Mouse (Mus musculus): ENCODE results near the gene Apol10b. TPM values are rescaled to one million over a fixed set of nuclear protein-coding genes. Genes with fewer than 3 reads are reported as not detected.
A peak's percentile ranks its signal among the peaks of the same experiment; 100 is the strongest.

Apol10b gene
- total and polyA plus RNA-seq, 2 experiments, result 0.05 to 0.28 TPM

GRCm38 (mm10) chr15:77606069-77606468 is 10.1 kb upstream of the Apol10b start:
- no peak overlapping the region for H3K27ac ChIP-seq (replicated peaks; ENCODE audit: insufficient read depth, low read depth, low read length)

GRCm38 (mm10) chr15:77598958-77599357 is 3.0 kb upstream of the Apol10b start, which contains the start of gene Gm36245:
TSS of gene Gm36245 (plus strand) at chr15:77599258.
- H3K4me3 ChIP-seq (ENCODE audit: insufficient read depth, low read depth, low read length), result no peak within 1 kb of the TSS
- TF ChIP-seq POLR2A (IDR thresholded peaks at IDR 0.05; ENCODE audit: extremely low read depth, insufficient read depth, low read length) (no peak), CTCF (IDR thresholded peaks at IDR 0.05; ENCODE audit: low read depth, low read length) (no peak)
- 100% methylated on average over 1 of the region's 1 CpGs for WGBS
- no peaks in the 10 kb centered on the region for H3K79me2 ChIP-seq (ENCODE audit: control insufficient read depth, insufficient read depth, low read length)
- peaks cover 6% of the 10 kb centered on the region; the same call in 1 of the 2 replicates for H3K4me1 ChIP-seq (ENCODE audit: control insufficient read depth, insufficient read depth, low read length)
- peak within 1 kb of the TSS; percentile 39 for H3K27ac ChIP-seq (replicated peaks; ENCODE audit: insufficient read depth, low read depth, low read length)
- H3K36me3 ChIP-seq (ENCODE audit: control insufficient read depth, insufficient read depth, low read length), result no peaks in the 10 kb centered on the region
- no peaks in the 10 kb centered on the region for H3K27me3 ChIP-seq (ENCODE audit: control insufficient read depth, insufficient read depth, low read length)
- no peak for DNase-seq (ENCODE audit: extremely low read depth, low read depth, low spot score)
- no peak within 1 kb of the TSS for H3K9ac ChIP-seq (ENCODE audit: low read depth, low read length)

More at GRCm38 (mm10) chr15:77606069-77606468, 10.1 kb upstream of the Apol10b start:
- peak; percentile 37 for DNase-seq (ENCODE audit: extremely low read depth, low read depth, low spot score)
- Histone ChIP-seq H3K9ac (ENCODE audit: low read depth, low read length) (no peak overlapping the region), H3K36me3 (ENCODE audit: control insufficient read depth, insufficient read depth, low read length) (no peaks in the 10 kb centered on the region), H3K4me1 (ENCODE audit: control insufficient read depth, insufficient read depth, low read length) (no peaks in the 10 kb centered on the region; the same call in 1 of the 2 replicates), H3K79me2 (ENCODE audit: control insufficient read depth, insufficient read depth, low read length) (no peaks in the 10 kb centered on the region), H3K4me3 (ENCODE audit: insufficient read depth, low read depth, low read length) (no peak overlapping the region), H3K27me3 (ENCODE audit: control insufficient read depth, insufficient read depth, low read length) (no peaks in the 10 kb centered on the region)
- WGBS, result 23% methylated on average over 3 of the region's 3 CpGs
- TF ChIP-seq POLR2A (IDR thresholded peaks at IDR 0.05; ENCODE audit: extremely low read depth, insufficient read depth, low read length) (no peak), CTCF (IDR thresholded peaks at IDR 0.05; ENCODE audit: low read depth, low read length) (no peak)

GRCm38 (mm10) chr15:77598429-77598828 is 2.5 kb upstream of the Apol10b start:
- H3K27me3 ChIP-seq (ENCODE audit: control insufficient read depth, insufficient read depth, low read length), result no peaks in the 10 kb centered on the region
- no peak overlapping the region for H3K4me3 ChIP-seq (ENCODE audit: insufficient read depth, low read depth, low read length)
- H3K36me3 ChIP-seq (ENCODE audit: control insufficient read depth, insufficient read depth, low read length), result no peaks in the 10 kb centered on the region
- H3K9ac ChIP-seq (ENCODE audit: low read depth, low read length), result no peak overlapping the region
- 30% methylated on average over 3 of the region's 3 CpGs for WGBS
- peaks cover 6% of the 10 kb centered on the region; the same call in 1 of the 2 replicates for H3K4me1 ChIP-seq (ENCODE audit: control insufficient read depth, insufficient read depth, low read length)
- H3K27ac ChIP-seq (replicated peaks; ENCODE audit: insufficient read depth, low read depth, low read length), result peak overlapping the region; percentile 39
- H3K79me2 ChIP-seq (ENCODE audit: control insufficient read depth, insufficient read depth, low read length), result no peaks in the 10 kb centered on the region
- DNase-seq (ENCODE audit: extremely low read depth, low read depth, low spot score), result peak; percentile 60
- TF ChIP-seq CTCF (IDR thresholded peaks at IDR 0.05; ENCODE audit: low read depth, low read length), result no peak

GRCm38 (mm10) chr15:77593557-77593956 is 2.4 kb downstream of the Apol10b start:
- H3K36me3 ChIP-seq (ENCODE audit: control insufficient read depth, insufficient read depth, low read length), result no peaks in the 10 kb centered on the region
- H3K4me1 ChIP-seq (ENCODE audit: control insufficient read depth, insufficient read depth, low read length), result peaks cover 3% of the 10 kb centered on the region; the same call in 1 of the 2 replicates
- no peak overlapping the region for H3K27ac ChIP-seq (replicated peaks; ENCODE audit: insufficient read depth, low read depth, low read length)
- H3K79me2 ChIP-seq (ENCODE audit: control insufficient read depth, insufficient read depth, low read length), result no peaks in the 10 kb centered on the region
- H3K4me3 ChIP-seq (ENCODE audit: insufficient read depth, low read depth, low read length), result no peak overlapping the region
- H3K27me3 ChIP-seq (ENCODE audit: control insufficient read depth, insufficient read depth, low read length), result no peaks in the 10 kb centered on the region
- TF ChIP-seq POLR2A (IDR thresholded peaks at IDR 0.05; ENCODE audit: extremely low read depth, insufficient read depth, low read length) (no peak), CTCF (IDR thresholded peaks at IDR 0.05; ENCODE audit: low read depth, low read length) (no peak)
- H3K9ac ChIP-seq (ENCODE audit: low read depth, low read length), result no peak overlapping the region
- WGBS, result 69% methylated on average over 1 of the region's 1 CpGs
- no peak for DNase-seq (ENCODE audit: extremely low read depth, low read depth, low spot score)

GRCm38 (mm10) chr15:77590881-77591280 is 5.0 kb downstream of the Apol10b start:
- DNase-seq (ENCODE audit: extremely low read depth, low read depth, low spot score), result no peak
- Histone ChIP-seq H3K79me2 (ENCODE audit: control insufficient read depth, insufficient read depth, low read length) (no peaks in the 10 kb centered on the region), H3K27ac (replicated peaks; ENCODE audit: insufficient read depth, low read depth, low read length) (no peak overlapping the region), H3K27me3 (ENCODE audit: control insufficient read depth, insufficient read depth, low read length) (no peaks in the 10 kb centered on the region), H3K9ac (ENCODE audit: low read depth, low read length) (no peak overlapping the region), H3K4me1 (ENCODE audit: control insufficient read depth, insufficient read depth, low read length) (no peaks in the 10 kb centered on the region; the same call in 1 of the 2 replicates), H3K4me3 (ENCODE audit: insufficient read depth, low read depth, low read length) (no peak overlapping the region), H3K36me3 (ENCODE audit: control insufficient read depth, insufficient read depth, low read length) (no peaks in the 10 kb centered on the region)
- TF ChIP-seq CTCF (IDR thresholded peaks at IDR 0.05; ENCODE audit: low read depth, low read length), result no peak
- no peak for TF ChIP-seq POLR2A (IDR thresholded peaks at IDR 0.05; ENCODE audit: extremely low read depth, insufficient read depth, low read length)
- 73% methylated on average over 2 of the region's 2 CpGs for WGBS

GRCm38 (mm10) chr15:77588981-77589380 is 6.9 kb downstream of the Apol10b start:
- H3K79me2 ChIP-seq (ENCODE audit: control insufficient read depth, insufficient read depth, low read length), result no peaks in the 10 kb centered on the region
- no peaks in the 10 kb centered on the region; the same call in 1 of the 2 replicates for H3K4me1 ChIP-seq (ENCODE audit: control insufficient read depth, insufficient read depth, low read length)
- no peak for TF ChIP-seq CTCF (IDR thresholded peaks at IDR 0.05; ENCODE audit: low read depth, low read length)
- no peak for TF ChIP-seq POLR2A (IDR thresholded peaks at IDR 0.05; ENCODE audit: extremely low read depth, insufficient read depth, low read length)
- DNase-seq (ENCODE audit: extremely low read depth, low read depth, low spot score), result no peak
- H3K9ac ChIP-seq (ENCODE audit: low read depth, low read length), result no peak overlapping the region
- H3K27ac ChIP-seq (replicated peaks; ENCODE audit: insufficient read depth, low read depth, low read length), result no peak overlapping the region
- H3K36me3 ChIP-seq (ENCODE audit: control insufficient read depth, insufficient read depth, low read length), result no peaks in the 10 kb centered on the region
- H3K27me3 ChIP-seq (ENCODE audit: control insufficient read depth, insufficient read depth, low read length), result no peaks in the 10 kb centered on the region
- no peak overlapping the region for H3K4me3 ChIP-seq (ENCODE audit: insufficient read depth, low read depth, low read length)
